Mouse (Mus musculus) retina, postnatal 1 day (tissue): ENCODE results near the gene Cd177.
A peak's percentile ranks its signal among the peaks of the same experiment; 100 is the strongest.
"Not testable (repeated sequence)": the region's sequence is repeated elsewhere in the genome, so short reads cannot be mapped to it uniquely, and the experiment has no call there.

ENCODE experiments used
- DNase-seq: peaks from one replicate; pipeline ENCODE4 v3.0.0-alpha.2; 2012

Cd177 gene

DNA sequence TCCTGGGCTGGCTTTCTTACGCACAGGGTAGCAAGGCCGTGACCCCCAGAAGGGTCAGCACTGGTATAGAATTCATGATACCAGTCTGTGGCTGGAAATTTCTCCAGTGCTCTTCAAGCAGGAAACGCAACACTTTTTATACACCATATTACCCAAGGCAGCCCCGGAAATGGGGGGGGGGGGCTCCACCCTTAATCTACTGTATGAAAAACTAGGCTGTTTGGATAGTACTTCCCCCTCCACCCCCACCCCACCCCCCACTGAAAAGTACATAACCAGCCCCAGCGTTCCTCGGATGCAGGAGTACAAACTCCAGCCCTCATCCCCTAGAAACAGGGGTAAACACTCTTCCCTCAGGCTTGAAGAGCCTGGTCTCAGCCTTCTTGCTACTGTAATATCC is at the start of gene Cd177:
TSS of gene Cd177 (minus strand) at position 101 of the 400 bp plus-strand sequence.
- no peak for DNase-seq

GRCm38 (mm10) chr7:24809041-24809440 is 48.9 kb upstream of the Cd177 start:
- no peak for DNase-seq

GRCm38 (mm10) chr7:24804826-24805225 is 44.7 kb upstream of the Cd177 start:
- no peak for DNase-seq

- no peak for DNase-seq
These were observed 42.1 kb upstream of the Cd177 start for GRCm38 (mm10) chr7:24802149-24802767.

DNA sequence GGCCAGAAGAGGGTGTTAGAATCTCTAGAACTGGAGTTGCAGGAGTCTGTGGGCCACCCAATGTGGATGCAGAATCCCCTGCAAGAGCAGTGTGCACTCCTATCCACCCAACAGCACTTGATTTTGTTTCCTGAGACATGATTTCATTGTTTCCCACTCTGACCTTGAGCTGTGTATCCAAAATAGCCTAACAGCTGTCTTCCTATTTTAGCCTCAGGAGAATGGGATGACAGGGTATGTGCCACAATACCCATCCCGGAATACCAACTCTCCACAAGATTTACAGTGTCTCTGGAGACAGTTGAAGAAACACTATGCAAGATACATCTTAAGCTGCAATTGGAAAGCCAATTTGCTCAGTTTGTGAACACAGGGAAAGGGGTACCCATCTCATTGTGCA is 37.8 kb upstream of the Cd177 start:
- no peak for DNase-seq

GRCm38 (mm10) chr7:24776918-24777317 is 16.8 kb upstream of the Cd177 start, which contains the start of gene Ceacam10:
Gene Ceacam10 (plus strand): TSS chr7:24777206.
- DNase-seq: not testable (repeated sequence)

GRCm38 (mm10) chr7:24776145-24776544 is 16.0 kb upstream of the Cd177 start:
- no peak for DNase-seq

DNA sequence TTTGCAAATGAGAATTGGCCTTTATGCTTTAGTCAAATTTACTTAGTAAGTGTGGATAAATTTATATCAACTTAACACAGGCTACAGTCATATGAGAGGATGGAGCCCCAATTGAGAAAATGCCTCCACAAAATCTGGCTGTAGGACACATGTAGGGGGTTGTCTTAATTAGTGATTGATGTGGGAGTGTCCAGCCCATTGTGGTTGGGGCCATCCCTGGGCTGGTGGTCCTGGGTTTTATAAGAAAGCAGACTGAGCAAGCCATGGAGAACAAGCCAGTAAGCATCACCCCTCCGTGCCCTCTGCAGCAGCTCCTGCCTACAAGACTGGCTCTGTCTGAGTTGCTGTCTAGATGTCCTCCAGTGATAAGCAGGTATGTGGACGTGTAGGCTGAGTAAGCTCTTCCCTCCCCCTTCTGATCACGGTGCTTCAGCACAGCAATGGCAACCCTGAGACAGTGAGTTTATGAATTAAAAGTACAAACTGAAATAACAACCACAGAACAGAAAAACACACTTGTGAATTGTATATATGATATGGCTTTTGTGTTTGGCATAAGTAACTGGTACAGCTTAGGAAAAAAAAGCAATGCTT is 13.9 kb upstream of the Cd177 start:
- DNase-seq: no peak

GRCm38 (mm10) chr7:24771361-24771760 is 11.2 kb upstream of the Cd177 start:
- no peak for DNase-seq

DNA sequence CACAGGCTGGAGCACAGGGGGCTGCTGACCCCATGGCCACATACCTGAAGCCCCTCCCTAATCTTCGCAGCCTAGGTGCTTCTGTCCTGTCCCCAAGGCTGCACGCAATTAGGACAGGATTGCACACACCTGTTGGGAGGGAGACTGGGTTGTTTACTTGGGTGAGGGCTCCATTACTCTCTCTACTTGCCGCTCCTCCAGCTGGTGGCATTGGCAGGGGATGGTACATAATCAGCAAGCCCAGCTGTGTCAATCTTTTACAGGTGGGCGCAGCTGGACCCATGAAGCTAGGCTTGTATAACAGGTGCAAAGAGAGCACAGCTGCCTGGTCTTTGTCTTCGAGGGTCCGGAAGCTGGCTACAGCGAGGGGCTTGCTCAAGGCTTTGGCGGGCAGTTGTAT is 2.5 kb upstream of the Cd177 start:
- no peak for DNase-seq

GRCm38 (mm10) chr7:24761161-24761560 is 1.1 kb upstream of the Cd177 start:
- DNase-seq: no peak

DNA sequence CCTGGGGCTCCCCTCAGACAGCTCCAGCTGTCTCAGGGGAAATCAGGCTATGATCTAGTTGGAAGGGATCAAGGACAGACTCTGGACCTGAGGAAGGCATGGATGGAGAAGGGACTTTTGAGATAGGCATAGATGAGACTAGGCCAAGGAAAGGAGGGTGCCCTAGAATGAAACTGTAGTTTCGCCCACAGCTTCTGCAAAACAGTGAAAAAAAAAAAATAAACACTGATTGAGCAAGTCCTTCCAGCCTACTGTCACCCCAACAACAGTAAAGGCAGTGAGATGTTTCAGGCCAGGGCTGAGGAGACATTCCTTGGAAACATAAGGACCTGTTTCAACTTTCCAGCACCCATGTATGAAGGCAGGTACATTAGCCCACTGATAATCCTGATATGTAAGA is 1.6 kb downstream of the Cd177 start:
- no peak for DNase-seq

DNA sequence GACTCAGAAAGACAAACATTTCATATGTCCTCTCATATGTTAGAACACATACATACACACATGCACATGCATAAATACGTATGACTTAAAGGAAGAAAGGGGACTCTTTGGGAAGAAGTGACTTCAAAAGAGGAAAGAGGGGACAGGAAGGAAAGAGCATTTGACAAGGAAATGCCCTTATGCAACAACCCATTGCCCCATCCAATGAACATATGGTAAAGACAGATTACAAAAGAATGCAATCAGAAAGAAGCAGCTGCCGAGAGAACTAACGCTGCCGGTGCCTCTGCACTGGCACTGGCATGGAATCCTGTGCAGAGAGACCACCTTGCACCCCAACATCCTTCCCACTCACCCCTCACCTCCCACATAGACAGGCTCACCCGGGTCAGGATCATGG is 6.6 kb downstream of the Cd177 start:
- no peak for DNase-seq

DNA sequence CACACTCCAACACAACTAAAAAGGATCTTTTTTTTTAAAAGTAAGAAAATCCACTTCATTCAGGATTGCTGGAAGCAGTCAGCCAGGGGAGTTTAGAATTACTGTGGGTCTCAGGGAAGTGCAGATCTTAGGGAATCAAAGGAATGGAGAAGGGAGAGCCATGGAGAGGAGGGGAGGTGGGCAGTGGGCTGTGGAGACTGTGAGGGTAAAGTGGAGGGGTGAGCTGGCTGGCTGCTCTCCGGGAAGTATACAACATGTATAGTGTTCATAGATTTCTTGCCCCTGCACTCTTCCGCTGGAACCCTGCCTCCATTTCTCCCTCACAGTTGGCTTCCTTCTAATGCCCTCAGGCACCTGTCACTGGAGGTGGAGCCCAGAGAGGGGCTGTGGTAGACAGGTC is 8.5 kb downstream of the Cd177 start:
- no peak for DNase-seq

- no peak for DNase-seq
These were observed 9.4 kb downstream of the Cd177 start for GRCm38 (mm10) chr7:24750695-24751094.

DNA sequence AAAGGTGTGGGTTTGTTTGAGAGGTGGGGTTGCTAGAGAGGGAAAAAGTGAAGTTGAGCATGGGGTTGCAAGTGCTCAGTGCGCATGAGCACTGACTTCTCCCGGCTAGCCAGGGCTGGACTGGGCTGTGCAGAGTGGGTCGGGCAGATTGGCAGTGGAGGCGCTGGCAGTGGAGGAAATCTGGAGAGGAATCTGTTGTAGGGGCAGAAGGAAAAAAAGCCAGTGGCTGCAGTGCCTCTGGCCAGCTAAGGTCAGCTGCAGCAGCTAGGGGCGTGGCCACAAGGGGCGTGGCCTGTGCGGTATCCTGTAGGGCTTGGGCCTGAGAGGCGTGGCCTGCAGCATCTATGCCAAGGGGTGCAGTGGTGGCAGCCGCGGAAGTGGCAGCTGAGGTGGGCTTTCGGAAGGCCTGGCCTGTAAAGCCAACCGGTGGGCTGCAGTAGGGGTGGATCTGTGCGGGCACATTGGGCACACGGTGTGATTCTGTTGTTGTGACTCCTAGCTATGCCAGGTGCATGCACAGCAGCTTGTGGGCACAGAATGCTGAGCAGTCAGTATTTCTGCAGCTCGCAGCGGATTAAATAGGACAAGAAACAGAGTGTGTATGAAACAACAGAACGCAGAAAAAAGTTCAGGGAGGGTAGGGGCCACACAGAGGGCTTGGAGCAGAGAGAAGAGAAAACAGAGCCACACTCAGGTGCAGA is 24.0 kb downstream of the Cd177 start:
- DNase-seq: peak; percentile 76

DNA sequence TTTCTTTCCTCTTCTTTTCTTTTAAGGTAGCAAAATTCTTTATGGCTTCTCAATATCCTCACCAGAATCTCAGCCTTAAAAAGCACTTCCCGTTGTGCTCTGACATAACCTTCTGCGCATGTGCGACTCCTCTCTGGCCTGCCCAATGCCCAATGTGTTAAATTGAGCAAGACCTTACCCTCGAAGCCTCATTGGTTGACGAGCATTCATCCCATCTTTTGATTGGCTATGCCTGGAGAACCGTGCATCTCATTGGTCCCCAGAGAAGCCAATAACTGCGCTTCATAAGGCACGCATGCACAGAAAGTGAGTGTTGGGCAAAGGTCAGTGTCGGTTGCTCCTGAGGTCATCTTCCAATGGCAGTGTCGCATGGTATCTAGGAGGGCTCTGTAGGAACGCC is 33.3 kb downstream of the Cd177 start, which contains the start of gene Gm4763:
TSS of gene Gm4763 (minus strand) at position 101 of the 400 bp plus-strand sequence.
- DNase-seq: not testable (repeated sequence)

GRCm38 (mm10) chr7:24715039-24715438 is 45.1 kb downstream of the Cd177 start:
- no peak for DNase-seq

DNA sequence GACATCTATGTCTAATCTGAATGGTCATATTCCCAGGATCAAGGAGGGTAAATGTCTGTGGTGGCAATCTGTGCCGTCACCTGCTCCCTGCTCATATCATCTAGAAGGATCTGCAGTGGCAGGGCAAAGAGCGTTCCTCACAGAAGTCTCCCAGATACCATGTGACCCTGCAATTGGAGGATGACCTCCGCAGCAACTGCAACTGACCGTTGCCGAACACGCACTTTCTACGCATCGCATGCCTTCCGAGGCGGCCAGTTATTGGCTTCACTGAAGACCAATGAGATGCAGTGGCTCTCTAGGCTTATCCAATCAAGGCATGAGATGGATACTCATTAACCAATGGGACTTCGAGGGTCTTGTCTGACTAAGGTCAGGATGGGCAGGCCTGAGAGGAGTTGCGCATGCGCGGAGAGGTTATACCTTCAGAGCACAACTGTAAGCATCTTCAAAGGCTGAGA is 51.2 kb downstream of the Cd177 start, which contains the start of gene BC049730:
TSS of gene BC049730 (plus strand) at position 411 of the 461 bp plus-strand sequence.
- DNase-seq: no peak

- DNase-seq: not testable (repeated sequence)
These were observed 57.3 kb downstream of the Cd177 start for GRCm38 (mm10) chr7:24702841-24703240.

- not testable (repeated sequence) for DNase-seq
These were observed 62.2 kb downstream of the Cd177 start for GRCm38 (mm10) chr7:24697891-24698290.
